Mouse (Mus musculus): ENCODE measurements around the gene Anxa8.

The Anxa8 gene

DNA sequence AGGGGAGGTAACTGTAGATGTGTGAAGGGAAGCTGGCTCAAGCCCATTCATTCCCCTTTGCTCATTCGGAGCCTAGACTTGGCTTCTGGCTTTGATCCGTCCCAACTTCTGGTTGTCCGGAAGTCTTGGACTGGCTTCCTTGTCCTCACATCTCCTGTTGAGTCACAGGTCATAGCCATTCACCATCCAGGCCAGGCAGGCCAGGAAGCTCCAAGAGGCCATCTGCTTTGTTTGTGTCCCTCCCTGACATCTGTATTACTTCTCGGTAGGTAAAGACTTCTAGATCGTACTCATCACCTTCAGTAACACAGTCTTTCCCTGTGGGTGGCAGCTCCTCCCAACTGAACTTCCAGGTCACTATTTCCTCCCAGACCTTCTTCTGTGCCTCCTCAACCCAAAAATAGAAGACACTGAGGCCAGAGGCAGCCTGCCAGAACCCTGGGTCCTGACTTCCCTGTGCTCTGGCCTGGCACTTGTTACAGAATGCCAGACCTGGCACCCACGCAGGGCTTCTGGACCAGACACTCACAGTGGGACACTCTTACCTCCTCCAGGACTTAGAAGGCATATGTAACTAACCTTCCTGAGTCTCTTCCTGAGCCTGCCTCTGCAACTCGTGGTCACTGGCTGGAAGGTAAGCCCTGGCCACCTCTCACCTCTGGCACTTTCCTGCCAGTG lies 33.4 kb downstream of the Anxa8 start:
- DNase-seq (ENCODE audit: low read depth): no peak

DNA sequence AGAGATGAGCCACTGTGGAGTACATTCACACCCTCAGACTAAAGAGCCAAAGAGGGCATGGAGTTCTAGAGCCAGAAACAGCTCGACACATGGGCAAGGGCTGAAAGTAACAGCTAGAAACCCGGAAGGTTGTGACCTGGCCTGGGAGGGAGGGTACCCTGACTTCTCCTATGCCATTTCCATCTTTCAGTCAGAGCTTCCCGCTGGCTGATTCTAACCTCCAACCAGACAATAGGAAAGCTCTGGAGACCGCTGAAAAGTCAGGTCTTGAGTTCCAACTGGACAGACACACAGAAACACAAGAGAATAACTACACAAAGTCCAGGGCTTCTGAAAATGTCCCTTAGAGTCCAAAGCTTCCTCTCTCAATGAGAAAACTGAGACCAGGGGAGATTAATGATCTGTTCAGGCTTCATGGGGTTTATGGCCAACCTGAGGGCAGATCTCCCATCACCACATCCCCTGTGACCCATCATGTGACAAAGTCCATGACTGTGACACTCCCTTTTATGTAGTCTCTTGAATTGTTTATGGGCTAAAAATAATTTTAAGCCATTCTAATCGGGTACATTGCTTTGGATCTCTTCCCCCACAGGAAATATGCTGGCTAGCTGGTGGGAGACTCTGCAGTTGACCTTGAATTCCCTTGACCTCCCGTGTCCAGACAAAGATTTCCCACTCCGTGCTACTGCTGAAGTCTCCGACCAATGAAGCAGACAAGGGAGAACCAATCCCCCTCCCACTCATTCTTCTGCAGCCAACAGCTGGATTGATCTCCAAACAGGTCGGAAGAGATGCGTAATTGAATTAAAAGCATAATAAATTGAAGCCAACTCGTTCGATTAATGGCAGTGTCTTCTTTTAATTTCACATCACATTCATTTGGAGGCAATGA lies 34.5 kb downstream of the Anxa8 start:
- DNase-seq (ENCODE audit: low read depth): no peak

DNA sequence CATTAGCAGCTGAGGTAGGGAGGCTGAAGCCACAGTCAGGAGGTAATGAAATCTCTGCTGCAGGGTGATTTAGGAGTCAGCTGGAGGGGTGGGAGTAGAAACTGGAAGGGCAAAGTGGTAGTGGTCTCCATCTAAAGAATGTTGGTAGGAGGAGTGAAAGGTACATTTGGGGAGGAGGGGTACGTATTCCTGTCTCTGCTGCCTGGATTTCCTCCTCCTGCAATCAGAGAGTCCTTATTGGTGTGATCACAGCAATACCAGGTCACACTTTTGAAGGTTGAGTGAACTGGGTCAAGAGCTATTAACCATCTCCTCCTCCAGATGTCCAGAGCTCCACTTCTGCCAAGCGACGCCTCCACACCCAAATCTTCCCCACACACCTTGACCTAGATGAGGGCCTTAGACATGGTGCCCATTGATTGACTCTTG lies 35.2 kb downstream of the Anxa8 start:
- DNase-seq (ENCODE audit: low read depth): no peak

DNA sequence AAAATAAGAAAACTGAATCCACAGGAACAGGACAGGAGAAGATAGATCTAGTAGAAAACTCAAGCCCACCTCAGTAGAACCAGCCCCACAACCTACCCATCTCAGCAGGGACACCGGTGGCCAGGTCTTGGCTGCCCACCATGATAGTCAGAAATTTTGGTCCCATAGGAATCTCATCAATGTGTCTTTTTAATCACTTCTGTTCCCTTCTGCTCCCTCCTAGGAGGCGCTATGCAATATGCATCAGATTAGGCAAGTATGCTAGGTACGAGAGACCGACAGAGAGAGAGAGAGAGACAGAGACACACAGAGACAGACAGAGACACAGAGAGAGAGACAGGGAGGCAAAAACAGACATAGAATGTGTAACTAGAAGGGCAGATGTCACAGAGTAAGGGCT lies 35.9 kb downstream of the Anxa8 start:
- no peak for DNase-seq (ENCODE audit: low read depth)

DNA sequence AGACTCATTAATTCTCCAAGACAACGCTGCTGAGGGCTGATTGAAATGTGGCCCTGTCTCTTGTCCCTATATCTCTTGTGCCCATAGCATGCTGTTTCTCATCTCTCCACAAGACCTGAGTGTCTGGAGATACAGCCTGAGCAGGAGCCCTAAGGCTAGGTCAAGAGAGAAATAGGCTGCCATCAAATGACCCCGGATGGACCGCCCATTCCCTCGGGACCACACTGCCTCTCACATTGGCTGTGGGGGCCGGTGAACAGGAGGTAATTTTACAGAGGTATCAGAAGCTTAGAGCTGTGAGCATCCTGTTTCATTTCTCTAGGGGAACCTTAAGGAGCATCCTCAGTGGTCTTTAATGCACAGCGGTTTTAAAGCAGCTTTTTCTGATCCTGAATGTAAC lies 45.4 kb downstream of the Anxa8 start:
- DNase-seq (ENCODE audit: low read depth): no peak

DNA sequence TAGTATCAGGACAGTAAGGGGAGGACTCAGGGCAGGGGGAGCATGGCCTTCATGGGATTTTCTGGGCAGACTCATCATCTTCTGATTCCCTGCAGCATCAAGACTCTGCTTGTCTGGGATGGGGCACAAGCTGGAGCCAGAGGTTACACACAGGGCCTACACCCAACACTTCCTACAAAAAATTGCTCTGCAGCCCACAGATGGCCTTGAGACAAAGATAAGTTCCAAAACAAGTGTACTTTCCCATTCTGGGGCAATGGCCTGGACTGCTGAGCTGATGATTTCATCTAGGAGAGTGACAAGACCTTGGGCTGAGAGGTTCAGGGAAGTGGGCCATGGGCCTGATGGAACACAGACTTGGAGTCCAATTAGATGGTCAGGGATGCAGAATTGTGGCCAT lies 49.6 kb downstream of the Anxa8 start:
- DNase-seq (ENCODE audit: low read depth): no peak

DNA sequence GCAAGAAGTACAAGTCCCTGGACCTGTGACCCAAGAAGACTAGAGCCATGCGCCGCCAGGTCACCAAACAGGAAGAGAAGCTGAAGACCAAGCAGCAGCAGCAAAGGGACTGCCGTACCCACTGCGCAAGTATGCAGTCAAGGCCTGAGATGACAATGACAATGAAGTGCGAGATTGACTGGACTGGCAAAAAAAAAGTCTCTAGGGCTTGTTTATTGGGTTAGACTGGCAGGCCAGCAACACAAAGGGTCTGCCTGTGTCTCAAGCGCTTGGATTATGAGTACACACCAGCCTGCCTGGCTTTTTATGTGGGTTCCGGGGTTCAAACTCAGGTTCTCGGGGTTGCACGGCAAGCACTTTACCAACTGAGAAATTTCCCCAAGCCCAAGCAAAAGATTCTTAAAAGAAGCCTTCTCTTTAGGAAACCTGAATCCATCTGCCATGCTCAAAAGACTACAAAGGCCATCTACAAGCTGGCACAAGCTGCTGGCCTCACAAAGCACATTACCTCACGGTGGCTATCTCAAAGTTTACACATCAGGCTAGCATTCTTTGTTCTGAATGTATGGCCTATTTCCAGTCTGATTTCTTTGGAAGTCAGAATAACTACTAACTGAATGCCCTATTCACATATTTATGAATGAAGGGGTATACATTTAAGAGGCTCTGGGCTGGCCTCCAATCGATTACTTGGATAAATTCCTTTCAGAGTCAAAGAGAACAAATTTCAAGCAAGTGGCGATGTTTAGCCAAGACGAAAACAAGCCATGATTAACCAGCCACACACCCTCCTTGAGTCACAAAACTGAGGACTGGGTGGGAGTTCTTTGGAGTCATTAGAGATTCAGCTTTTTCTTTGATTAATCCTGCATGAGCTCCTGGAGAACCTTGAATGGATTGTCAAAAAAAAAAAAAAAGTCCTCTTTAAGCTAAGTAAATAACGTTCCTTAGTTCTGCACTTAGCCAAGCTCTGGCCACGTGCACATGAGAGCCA lies 54.2 kb downstream of the Anxa8 start:
- no peak for DNase-seq (ENCODE audit: low read depth)

DNA sequence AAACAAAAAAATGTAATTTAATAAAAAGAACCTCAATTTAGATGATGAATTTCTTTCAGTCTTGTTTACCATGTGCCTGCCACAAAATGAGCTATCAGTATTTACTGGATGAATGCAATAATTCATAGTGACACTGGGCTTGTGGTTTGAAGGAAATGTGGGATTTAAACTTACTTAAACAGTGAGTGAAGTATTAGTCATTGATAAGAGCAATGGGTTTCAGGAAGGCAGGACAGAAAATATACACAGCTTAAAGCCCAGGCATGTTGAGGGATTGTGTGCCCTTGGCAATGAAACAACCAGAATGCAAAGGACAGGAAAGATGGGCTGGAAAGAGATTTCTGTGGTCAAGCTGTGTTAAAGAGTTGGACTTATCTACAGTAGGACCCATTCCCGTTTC lies 56.5 kb downstream of the Anxa8 start:
- no peak for DNase-seq (ENCODE audit: low read depth)

DNA sequence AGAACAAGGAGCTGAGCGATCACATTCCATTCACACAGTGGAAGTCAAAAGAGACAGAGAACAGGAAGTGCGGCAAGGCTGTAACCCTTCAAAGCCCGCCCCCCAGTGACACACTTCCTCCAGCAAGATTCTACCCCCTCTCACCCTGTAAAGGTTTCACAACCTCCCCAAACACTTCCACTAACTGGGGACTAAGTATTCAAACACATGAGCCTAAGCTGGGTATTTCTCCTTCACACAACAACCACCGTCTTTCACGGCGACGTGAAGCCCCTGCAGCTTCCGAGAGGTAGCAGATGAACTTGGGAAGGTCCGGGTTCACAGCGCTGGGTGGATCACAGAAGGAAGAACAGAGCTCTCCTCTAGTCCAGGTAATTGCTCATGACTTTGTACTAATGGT lies 57.1 kb downstream of the Anxa8 start:
- no peak for DNase-seq (ENCODE audit: low read depth)

Measured in c-Kit-positive CD71-negative TER-119-negative erythroid progenitor cells, embryonic 14.5 days (primary cell).